In genomic region chr8:71296784-71297183, GRCm38 (mm10) we compare ENCODE assay signal across 19 mouse cellular contexts. TPM values are rescaled to one million over a fixed set of nuclear protein-coding genes. Genes with fewer than 3 reads are reported as not detected.
DNase-seq lines count a peak whose midpoint lies in the region; ATAC-seq and TF ChIP-seq lines count a peak whose summit lies in the region.
"Had no signal": no experiment of that assay in that cellular context is flagged by ENCODE, and none has a peak within 500 bp of the region (broad histone marks: within the 10 kb centered on the region; RNA-seq: fewer than 3 reads in every experiment).

No protein-coding gene starts in this region.

- no peak for TF ChIP-seq POLR2A in heart, adult 2 months (IDR thresholded peaks at IDR 0.05; ENCODE audit: insufficient read depth, low read depth, low read length)
- no peak for TF ChIP-seq POLR2A in thymus, adult 2 months (IDR thresholded peaks at IDR 0.05; ENCODE audit: control insufficient read depth, extremely low read depth, insufficient read depth, low read length, poor library complexity)

- no peak overlapping the region for H3K9ac ChIP-seq in heart, adult 2 months (ENCODE audit: low read depth, low read length)
- no peak overlapping the region for H3K9ac ChIP-seq in liver, postnatal 0 days (replicated peaks)
- H3K9ac ChIP-seq: embryonic facial prominence, embryonic 13.5 days; hindbrain, embryonic 14.5 days; midbrain, embryonic 15.5 days; stomach, embryonic 15.5 days had no signal

- 64% methylated on average over 2 of the region's 2 CpGs for WGBS in heart, adult 2 months
- WGBS in thymus, adult 2 months, result 100% methylated on average over 2 of the region's 2 CpGs
- 76% methylated on average over 2 of the region's 2 CpGs for WGBS in liver, postnatal 0 days (ENCODE audit: insufficient replicate concordance)

- no peaks in the 10 kb centered on the region for H3K27me3 ChIP-seq in heart, adult 2 months (ENCODE audit: control insufficient read depth, insufficient read depth, low read length)
- H3K27me3 ChIP-seq in thymus, adult 2 months (ENCODE audit: control insufficient read depth, insufficient read depth, low read length), result no peaks in the 10 kb centered on the region
- no peaks in the 10 kb centered on the region for H3K27me3 ChIP-seq in liver, postnatal 0 days (ENCODE audit: insufficient read depth, low read length)
- H3K27me3 ChIP-seq: embryonic facial prominence, embryonic 13.5 days; midbrain, embryonic 15.5 days; stomach, embryonic 15.5 days had no signal

- no peak overlapping the region for H3K4me3 ChIP-seq in heart, adult 2 months
- H3K4me3 ChIP-seq in thymus, adult 2 months (ENCODE audit: control insufficient read depth, insufficient read depth, low read length), result no peak overlapping the region
- H3K4me3 ChIP-seq in liver, postnatal 0 days (ENCODE audit: low read depth, low read length), result no peak overlapping the region
- H3K4me3 ChIP-seq: embryonic facial prominence, embryonic 13.5 days; forebrain, embryonic 10.5 days; left cerebral cortex, adult 2 months; midbrain, embryonic 15.5 days; stomach, embryonic 15.5 days had no signal

- H3K79me2 ChIP-seq in heart, adult 2 months (replicated peaks; ENCODE audit: control insufficient read depth, insufficient read depth, low read length), result peaks cover 5% of the 10 kb centered on the region

- intact Hi-C loops in heart, adult 2 months (cut with DNase I), result no loop called here

- TF ChIP-seq EP300 in heart, adult 2 months (IDR thresholded peaks at IDR 0.05; ENCODE audit: insufficient read depth, low read depth, low read length), result 0 out of 2 replicates have a peak, but pooled peaks have one; percentile 52
- no peak for TF ChIP-seq EP300 in liver, postnatal 0 days (IDR thresholded peaks at IDR 0.05; ENCODE audit: low read depth)

- H3K4me1 ChIP-seq in heart, adult 2 months (ENCODE audit: control insufficient read depth, insufficient read depth, low read length), result peaks cover 14% of the 10 kb centered on the region
- no peaks in the 10 kb centered on the region for H3K4me1 ChIP-seq in thymus, adult 2 months (replicated peaks; ENCODE audit: control insufficient read depth, insufficient read depth, low read length)
- peaks cover 18% of the 10 kb centered on the region for H3K4me1 ChIP-seq in liver, postnatal 0 days (ENCODE audit: insufficient read depth)
- H3K4me1 ChIP-seq: embryonic facial prominence, embryonic 13.5 days; forebrain, embryonic 10.5 days; midbrain, embryonic 15.5 days; stomach, embryonic 15.5 days had no signal

- H3K9me3 ChIP-seq in liver, postnatal 0 days (ENCODE audit: low read length), result no peaks in the 10 kb centered on the region
- H3K9me3 ChIP-seq: embryonic facial prominence, embryonic 13.5 days; forebrain, embryonic 10.5 days; G1E; midbrain, embryonic 15.5 days; stomach, embryonic 15.5 days had no signal

- no peak for ATAC-seq in liver, postnatal 0 days
- ATAC-seq: midbrain, embryonic 15.5 days had no signal

- TF ChIP-seq CTCF in heart, adult 2 months (IDR thresholded peaks at IDR 0.05), result no peak
- TF ChIP-seq CTCF in thymus, adult 2 months (IDR thresholded peaks at IDR 0.05; ENCODE audit: borderline replicate concordance, control insufficient read depth, extremely low read depth, insufficient read depth, low read length, poor library complexity), result no peak
- TF ChIP-seq CTCF in liver, postnatal 0 days (IDR thresholded peaks at IDR 0.05; ENCODE audit: low read depth), result no peak

- H3K36me3 ChIP-seq in heart, adult 2 months (ENCODE audit: control insufficient read depth, insufficient read depth, low read length), result no peaks in the 10 kb centered on the region
- H3K36me3 ChIP-seq in thymus, adult 2 months (ENCODE audit: control insufficient read depth, insufficient read depth, low read length), result peaks cover 10% of the 10 kb centered on the region; the same call in 1 of the 2 replicates
- no peaks in the 10 kb centered on the region; the same call in none of the 2 replicates for H3K36me3 ChIP-seq in liver, postnatal 0 days (replicated peaks; ENCODE audit: insufficient read depth, low read length)
- H3K36me3 ChIP-seq: midbrain, embryonic 15.5 days had no signal

- H3K27ac ChIP-seq in heart, adult 2 months, result peak overlapping the region; percentile 64
- H3K27ac ChIP-seq in thymus, adult 2 months (ENCODE audit: control insufficient read depth, insufficient read depth, low read length), result peak overlapping the region; percentile 27; the same call in 1 of the 2 replicates
- H3K27ac ChIP-seq in liver, postnatal 0 days (ENCODE audit: low read depth), result peak overlapping the region; percentile 81
- H3K27ac ChIP-seq: embryonic facial prominence, embryonic 13.5 days; forebrain, embryonic 10.5 days; hindbrain, embryonic 14.5 days; left cerebral cortex, adult 2 months; midbrain, embryonic 15.5 days; stomach, embryonic 15.5 days had no signal

- no peak overlapping the region for H3K4me2 ChIP-seq in liver, postnatal 0 days (ENCODE audit: low read depth, low read length)
- H3K4me2 ChIP-seq: embryonic facial prominence, embryonic 13.5 days; hindbrain, embryonic 14.5 days; midbrain, embryonic 15.5 days; stomach, embryonic 15.5 days had no signal

- peak; percentile 51 to 68 for DNase-seq in heart, adult 2 months
- no peak for DNase-seq in heart, adult 8-10 months (ENCODE audit: low spot score)
- no peak for DNase-seq in thymus, adult 2 months
- DNase-seq in thymus, postnatal 14 days, result no peak
- no peak for DNase-seq in liver, postnatal 0 days
- DNase-seq in lung, postnatal 4 days, result no peak
- DNase-seq in frontal cortex, postnatal 10 days (ENCODE audit: low spot score in 2 of 2), result no peak
- no peak for DNase-seq in thymus, postnatal 10 days (ENCODE audit: low spot score in 2 of 2)
- DNase-seq: adrenal gland, postnatal 14 days; kidney, adult 18-20 months; kidney, postnatal 36 days; right cerebral cortex, postnatal 25 days had no signal

RNA-seq across cellular contexts. Expression of gene Haus8, which starts 24.1 kb away (rescaled TPM):
- total RNA-seq in heart, adult 2 months (2021), result 10 to 100 TPM; 24.2 to 29.0 TPM
- polyA plus RNA-seq in heart, adult 2 months (2012; rRNA removed), result 11.9 and 12.1 TPM in 2 replicates
- total RNA-seq in heart, adult 8-10 months (2022), result 10 to 100 TPM; 21.9 to 30.3 (median 26.9) TPM
- 17.7 and 18.5 TPM in 2 replicates for polyA plus RNA-seq in thymus, adult 2 months (2012; rRNA removed)
- polyA plus RNA-seq in liver, postnatal 0 days (2015; fragmentation: Nextera tagmentation; extraction: Ambion mirVana), result 16.5 and 18.6 TPM in 2 replicates

RNA-seq across cellular contexts. Expression of gene Myo9b, which starts 24.3 kb away (rescaled TPM):
- 10 to 100 TPM; 20.1 to 22.8 TPM for total RNA-seq in heart, adult 2 months (2021)
- polyA plus RNA-seq in heart, adult 2 months (2012; rRNA removed), result 15.0 and 15.9 TPM in 2 replicates
- 10 to 100 TPM; 22.8 to 27.1 (median 24.2) TPM for total RNA-seq in heart, adult 8-10 months (2022)
- 82.5 and 90.7 TPM in 2 replicates for polyA plus RNA-seq in thymus, adult 2 months (2012; rRNA removed)
- 3.8 and 5.1 TPM in 2 replicates for polyA plus RNA-seq in liver, postnatal 0 days (2015; fragmentation: Nextera tagmentation; extraction: Ambion mirVana)

Comparison
In these comparisons a context has a peak if more than half of its experiments do, and no peak if none do; other contexts are left out.
1. DNase-seq: peak in heart, adult 2 months (2 of 2); none in heart, adult 8-10 months (single experiment), thymus, adult 2 months (single experiment), thymus, postnatal 14 days (single experiment), liver, postnatal 0 days (single experiment), lung, postnatal 4 days (0 of 2), frontal cortex, postnatal 10 days (0 of 2) and thymus, postnatal 10 days (0 of 2).
2. H3K27ac ChIP-seq: peak in every context shown above with its lines; median percentile 81 in liver, postnatal 0 days; 64 in heart, adult 2 months; 27 in thymus, adult 2 months.